Mouse (Mus musculus) heart, embryonic 14.5 days (tissue): ENCODE results near the gene Eepd1. TPM values are rescaled to one million over a fixed set of nuclear protein-coding genes. Genes with fewer than 3 reads are reported as not detected.

Experiments used
- ATAC-seq: fragments of 200-750 bp; cut with Nextera tagmentation; 2 replicates; pipeline ENCODE4 v1.8.0; 2017; ENCODE audit warnings: low read depth, moderate TSS enrichment; ENCODE audit not compliant: insufficient number of reproducible peaks, insufficient read depth, low FRiP score
- H3K27ac ChIP-seq, 2 experiments: fragments of 200-500 bp in 1 of 2; fragments of 300-500 bp in 1 of 2; sonication (generic) in 1 of 2; replicated peaks in 1 of 2; 2 replicates each; pipeline ENCODE4 v1.5.1; 2012 to 2014; ENCODE audit warnings: low read depth in 2 of 2, low read length in 2 of 2, control low read depth in 1 of 2, mild to moderate bottlenecking in 1 of 2, mixed read lengths in 1 of 2; ENCODE audit not compliant: control insufficient read depth in 1 of 2, insufficient read depth in 1 of 2
- H3K27me3 ChIP-seq: fragments of 300-500 bp; sonication (generic); 2 replicates; pipeline ENCODE4 v1.6.1; 2014; ENCODE audit warnings: mild to moderate bottlenecking, low read length, control low read depth; ENCODE audit not compliant: control insufficient read depth, insufficient read depth
- H3K36me3 ChIP-seq: fragments of 300-500 bp; sonication (generic); 2 replicates; pipeline ENCODE4 v1.6.1; 2014; ENCODE audit warnings: mild to moderate bottlenecking, control low read depth, low read length, mixed read lengths; ENCODE audit not compliant: control insufficient read depth, insufficient read depth
- H3K4me1 ChIP-seq, 2 experiments: fragments of 200-500 bp in 1 of 2; fragments of 300-500 bp in 1 of 2; sonication (generic) in 1 of 2; 2 replicates each; pipeline ENCODE4 v1.6.1; 2012 to 2014; ENCODE audit warnings: low read length in 2 of 2, control low read depth in 1 of 2, mixed read lengths in 1 of 2; ENCODE audit not compliant: control insufficient read depth in 2 of 2, insufficient read depth in 2 of 2
- H3K4me2 ChIP-seq: fragments of 300-500 bp; sonication (generic); 2 replicates; pipeline ENCODE4 v1.6.1; 2014; ENCODE audit warnings: mild to moderate bottlenecking, low read length
- H3K4me3 ChIP-seq, 2 experiments: fragments of 200-500 bp in 1 of 2; fragments of 300-500 bp in 1 of 2; sonication (generic) in 1 of 2; 2 replicates each; pipeline ENCODE4 v1.5.1; 2012 to 2014; ENCODE audit warnings: low read length in 2 of 2, mild to moderate bottlenecking in 2 of 2, control low read depth in 1 of 2, low read depth in 1 of 2, moderate library complexity in 1 of 2; ENCODE audit not compliant: control insufficient read depth in 1 of 2, insufficient read depth in 1 of 2
- H3K9ac ChIP-seq: fragments of 300-500 bp; sonication (generic); 2 replicates; pipeline ENCODE4 v1.6.1; 2014; ENCODE audit warnings: mild to moderate bottlenecking, low read length
- H3K9me3 ChIP-seq: fragments of 300-500 bp; sonication (generic); 2 replicates; pipeline ENCODE4 v1.6.1; 2016; ENCODE audit warnings: low read length, control low read depth; ENCODE audit not compliant: control insufficient read depth
- WGBS: fragments of 180-500 bp; shearing (Covaris S2); extraction: QIAGEN DNeasy Blood & Tissue Kit; methylation state at CpG from one replicate; pipeline ENCODE4 v1.1.7; 2014; 5-methylcytosine and 5-hydroxymethylcytosine counted together
- polyA plus RNA-seq: library from polyadenylated mRNA; unstranded; fragments of >200 nt; fragmentation: Nextera tagmentation; extraction: Ambion mirVana; gene quantifications from 2 replicates; pipeline ENCODE4 v1.2.1, GENCODE M21; 2014

The Eepd1 gene
- polyA plus RNA-seq, 1 experiment from 2014 or later = 20.8 TPM

DNA sequence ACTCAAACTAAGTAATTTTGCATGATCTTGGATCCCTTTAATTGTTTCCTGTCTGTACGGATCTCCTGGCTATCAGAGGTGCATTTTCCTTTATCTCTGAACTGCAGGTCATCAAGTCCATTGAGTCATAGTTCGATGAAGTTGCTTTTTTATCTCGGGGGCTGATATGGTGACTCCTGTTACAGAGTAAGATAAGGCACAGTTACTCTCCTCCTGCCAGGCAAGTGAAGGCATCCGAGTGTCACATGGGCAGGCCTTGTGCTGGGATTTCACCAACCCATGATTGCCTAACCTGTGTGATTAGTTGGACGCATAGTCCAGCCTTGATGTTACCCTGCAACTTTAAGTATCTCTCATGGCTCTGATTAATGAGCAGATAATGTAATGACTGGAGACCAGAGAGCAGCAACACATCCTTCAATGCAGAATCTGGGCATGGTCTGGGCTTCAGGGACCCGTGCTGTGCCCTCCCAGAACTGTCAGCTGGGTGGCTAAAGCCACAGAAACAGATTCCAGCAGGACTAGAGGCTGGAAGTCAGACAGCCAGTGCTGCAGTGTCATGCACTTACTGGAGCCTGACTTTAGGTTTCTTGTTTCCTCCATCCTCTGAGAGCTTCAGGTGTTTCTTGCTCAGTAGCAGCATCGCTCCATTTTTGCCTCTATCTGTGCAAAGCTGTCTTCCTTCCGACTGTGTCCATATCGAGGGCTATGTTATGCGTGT is 20.4 kb upstream of the Eepd1 start:
- H3K27me3 ChIP-seq = no peaks in the 10 kb centered on the region
- no peak overlapping the region for H3K27ac ChIP-seq
- ATAC-seq = no peak
- no peak overlapping the region for H3K4me2 ChIP-seq
- no peak overlapping the region for H3K9ac ChIP-seq
- H3K36me3 ChIP-seq = no peaks in the 10 kb centered on the region
- H3K4me3 ChIP-seq = no peak overlapping the region
- H3K9me3 ChIP-seq = no peaks in the 10 kb centered on the region
- 48% methylated on average over 10 of the region's 10 CpGs for WGBS
- H3K4me1 ChIP-seq = peaks cover 3 to 5% of the 10 kb centered on the region in 2 experiments; a peak in 2 of 4 replicates

DNA sequence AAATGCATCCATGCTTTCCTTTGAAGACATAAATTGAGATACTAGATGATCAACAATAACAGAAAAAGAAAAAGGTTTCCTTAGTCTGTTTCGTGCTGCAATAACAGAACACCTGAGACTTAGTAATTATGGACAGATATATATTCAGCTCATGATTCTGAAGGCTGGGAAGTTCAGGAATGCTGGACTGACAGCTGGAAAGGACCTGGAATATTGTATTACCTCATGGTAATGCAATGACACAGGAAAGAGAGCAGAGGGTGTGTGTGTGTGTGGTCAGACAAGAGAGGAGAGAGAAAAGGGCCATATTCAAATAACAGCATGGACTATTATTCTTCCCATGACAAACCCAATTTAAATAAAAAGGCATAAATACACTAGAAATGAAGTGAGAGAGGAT is 17.0 kb upstream of the Eepd1 start:
- Histone ChIP-seq H3K36me3 (no peaks in the 10 kb centered on the region), H3K4me2 (no peak overlapping the region), H3K4me3 (no peak overlapping the region), H3K27me3 (no peaks in the 10 kb centered on the region), H3K9me3 (peaks cover 5% of the 10 kb centered on the region; the same call in 1 of the 2 replicates), H3K27ac (no peak overlapping the region), H3K9ac (no peak overlapping the region), H3K4me1 (peaks cover 3 to 5% of the 10 kb centered on the region in 2 experiments; a peak in 2 of 4 replicates)
- ATAC-seq = no peak
- WGBS = 59% methylated on average over 1 of the region's 1 CpGs

DNA sequence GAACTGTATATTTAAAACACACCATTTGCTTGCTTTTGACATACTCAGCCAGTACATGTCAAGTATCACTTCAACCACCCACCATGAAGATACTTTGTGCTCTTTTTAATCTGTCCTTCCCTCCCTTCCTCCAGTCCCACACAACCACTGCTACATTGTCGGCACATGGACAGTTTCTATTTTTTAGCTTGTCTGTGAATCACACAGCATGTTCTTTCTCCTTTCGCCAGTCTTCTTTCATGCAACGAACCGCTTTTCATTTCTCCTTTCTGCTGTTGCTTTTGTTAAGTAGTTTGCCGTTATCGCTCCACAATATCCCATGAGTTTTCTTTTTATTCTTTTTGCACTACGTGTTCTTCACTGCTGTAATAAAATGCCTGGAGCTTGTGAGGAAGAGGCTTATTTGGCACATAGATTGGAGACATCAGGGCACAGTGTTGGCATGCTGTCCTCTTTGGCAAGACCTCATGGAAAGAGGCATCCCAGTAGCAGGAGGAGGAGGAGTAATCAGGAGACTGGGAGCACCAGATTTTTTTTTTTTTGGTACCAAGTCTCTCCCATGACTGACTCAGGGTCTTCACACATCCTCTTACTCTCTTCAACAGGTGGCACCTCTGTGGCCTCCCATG is 1.8 kb upstream of the Eepd1 start:
- 86% methylated on average over 7 of the region's 7 CpGs for WGBS
- H3K9ac ChIP-seq = no peak overlapping the region
- no peak for ATAC-seq
- no peaks in the 10 kb centered on the region for H3K9me3 ChIP-seq
- no peak overlapping the region for H3K4me2 ChIP-seq
- H3K36me3 ChIP-seq = no peaks in the 10 kb centered on the region
- H3K27me3 ChIP-seq = no peaks in the 10 kb centered on the region
- H3K4me1 ChIP-seq = peaks cover 22 to 23% of the 10 kb centered on the region in 2 experiments
- no peak overlapping the region for H3K27ac ChIP-seq
- no peak overlapping the region for H3K4me3 ChIP-seq

- no peak overlapping the region for H3K9ac ChIP-seq
- peaks cover 32 to 34% of the 10 kb centered on the region in 2 experiments for H3K4me1 ChIP-seq
- no peak overlapping the region for H3K4me2 ChIP-seq
- ATAC-seq = no peak
- no peaks in the 10 kb centered on the region for H3K9me3 ChIP-seq
- no peaks in the 10 kb centered on the region for H3K27me3 ChIP-seq
- H3K4me3 ChIP-seq = no peak overlapping the region
- no peak overlapping the region for H3K27ac ChIP-seq
- H3K36me3 ChIP-seq = no peaks in the 10 kb centered on the region
- 85% methylated on average over 2 of the region's 2 CpGs for WGBS
These were observed 671 bp upstream of the Eepd1 start for GRCm38 (mm10) chr9:25480676-25481075.

DNA sequence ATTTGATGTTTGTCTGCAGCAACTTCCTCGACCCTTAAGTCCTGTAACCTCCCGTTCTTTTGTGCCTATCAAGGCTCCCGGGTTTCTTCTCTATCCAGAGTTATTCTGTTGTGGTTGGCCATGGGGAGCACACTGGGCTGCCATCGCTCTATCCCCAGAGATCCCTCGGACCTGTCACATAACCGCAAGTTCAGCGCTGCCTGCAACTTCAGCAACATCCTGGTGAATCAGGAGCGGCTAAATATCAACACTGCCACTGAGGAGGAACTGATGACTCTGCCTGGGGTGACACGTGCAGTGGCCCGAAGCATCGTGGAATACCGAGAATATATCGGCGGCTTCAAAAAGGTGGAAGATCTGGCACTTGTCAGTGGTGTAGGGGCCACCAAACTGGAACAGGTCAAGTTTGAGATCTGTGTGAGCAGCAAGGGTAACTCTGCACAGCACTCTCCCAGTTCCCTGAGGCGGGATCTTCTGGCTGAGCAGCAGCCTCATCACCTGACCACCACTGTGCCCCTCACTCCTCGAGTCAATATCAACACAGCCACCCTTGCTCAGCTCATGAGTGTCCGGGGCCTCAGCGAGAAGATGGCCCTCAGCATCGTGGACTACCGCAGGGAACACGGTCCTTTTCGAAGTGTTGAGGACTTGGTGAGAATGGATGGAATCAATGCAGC is 1.1 kb downstream of the Eepd1 start:
- Histone ChIP-seq H3K27ac (no peak overlapping the region), H3K4me2 (peak overlapping the region; percentile 82), H3K4me3 (peak overlapping the region; percentile 64 to 83), H3K9ac (peak overlapping the region; percentile 84), H3K9me3 (no peaks in the 10 kb centered on the region), H3K4me1 (peaks cover 38 to 50% of the 10 kb centered on the region in 2 experiments), H3K27me3 (no peaks in the 10 kb centered on the region), H3K36me3 (no peaks in the 10 kb centered on the region)
- ATAC-seq = no peak
- 28% methylated on average over 22 of the region's 22 CpGs for WGBS

- Histone ChIP-seq H3K4me3 (peak overlapping the region; percentile 64 to 83), H3K4me1 (peaks cover 40 to 55% of the 10 kb centered on the region in 2 experiments), H3K27me3 (no peaks in the 10 kb centered on the region), H3K4me2 (peak overlapping the region; percentile 82), H3K9me3 (no peaks in the 10 kb centered on the region), H3K36me3 (no peaks in the 10 kb centered on the region), H3K27ac (no peak overlapping the region), H3K9ac (peak overlapping the region; percentile 84; the same call in 1 of the 2 replicates)
- ATAC-seq = no peak
- 72% methylated on average over 9 of the region's 9 CpGs for WGBS
These were observed 1.6 kb downstream of the Eepd1 start for GRCm38 (mm10) chr9:25482999-25483347.

GRCm38 (mm10) chr9:25483931-25484618 is 2.7 kb downstream of the Eepd1 start:
- Histone ChIP-seq H3K27ac (no peak overlapping the region; a peak in 1 of 4 replicates), H3K4me1 (peaks cover 45 to 61% of the 10 kb centered on the region in 2 experiments), H3K27me3 (no peaks in the 10 kb centered on the region), H3K36me3 (peaks cover 3% of the 10 kb centered on the region; the same call in 1 of the 2 replicates), H3K4me2 (peak overlapping the region; percentile 82), H3K9ac (peak overlapping the region; percentile 56), H3K9me3 (no peaks in the 10 kb centered on the region), H3K4me3 (peak overlapping the region; percentile 35 to 64)
- no peak for ATAC-seq
- WGBS = 26% methylated on average over 9 of the region's 9 CpGs
